Mouse (Mus musculus) cerebellum, adult 8-10 months (tissue): ENCODE data around the gene Rpl18.

Experiments used
- DNase-seq: peaks from one replicate; pipeline ENCODE4 v3.0.0; 2022

The Rpl18 gene

DNA sequence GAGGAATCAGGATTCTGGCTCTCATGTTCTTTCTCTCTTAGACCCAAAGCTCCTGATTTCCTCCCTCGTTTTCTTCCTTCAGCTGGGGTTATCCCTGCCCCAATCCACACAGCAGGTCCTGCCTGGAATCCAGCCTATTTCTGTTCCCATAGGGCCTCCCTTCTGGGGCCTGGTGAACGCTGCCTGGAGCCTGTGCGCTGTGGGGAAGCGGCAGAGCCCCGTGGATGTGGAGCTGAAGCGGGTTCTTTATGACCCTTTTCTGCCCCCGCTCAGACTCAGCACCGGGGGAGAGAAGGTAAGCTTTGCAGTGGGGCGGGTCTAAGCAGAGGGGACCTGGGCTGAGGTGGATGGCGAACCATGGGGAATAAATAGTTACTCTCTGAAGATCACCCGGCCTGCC, 14.2 kb upstream of the Rpl18 start:
- no peak for DNase-seq

GRCm38 (mm10) chr7:45701607-45702006, 13.7 kb upstream of the Rpl18 start:
- DNase-seq = peak; percentile 46

- peak; percentile 43 for DNase-seq
Observed at GRCm38 (mm10) chr7:45702316-45702715, 12.9 kb upstream of the Rpl18 start.

DNA sequence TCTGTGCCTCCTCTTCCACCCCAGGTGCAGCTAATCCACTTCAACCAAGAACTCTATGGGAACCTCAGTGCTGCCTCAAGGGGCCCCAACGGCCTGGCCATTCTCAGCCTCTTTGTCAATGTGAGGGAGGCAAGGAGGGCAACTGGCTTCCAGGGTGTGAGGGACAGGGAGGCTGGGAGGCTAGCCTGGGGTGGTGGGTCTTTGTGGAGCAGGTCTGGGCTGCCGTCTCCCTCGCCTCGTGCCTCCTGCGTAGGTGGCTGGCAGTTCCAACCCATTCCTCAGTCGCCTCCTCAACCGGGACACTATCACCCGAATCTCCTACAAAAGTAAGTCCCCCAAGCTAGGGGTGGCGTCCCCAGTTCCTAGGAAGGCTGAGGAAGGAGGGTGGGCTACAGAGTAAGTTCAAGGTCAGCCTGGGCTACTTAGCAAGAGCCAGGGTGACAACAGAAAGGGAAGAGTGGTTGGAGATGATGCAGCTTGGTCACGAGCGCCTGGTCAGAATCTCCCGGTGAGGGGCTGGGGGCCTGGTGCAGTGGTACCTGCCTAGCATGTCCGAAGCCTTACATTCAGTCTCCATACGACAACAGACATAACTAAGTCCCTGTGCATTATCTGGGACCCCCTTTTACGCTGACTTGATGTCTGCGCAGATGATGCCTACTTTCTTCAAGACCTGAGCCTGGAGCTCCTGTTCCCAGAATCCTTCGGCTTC, 12.3 kb upstream of the Rpl18 start:
- peak; percentile 44 for DNase-seq

- DNase-seq = no peak
Observed at GRCm38 (mm10) chr7:45703521-45704033, 11.7 kb upstream of the Rpl18 start.

DNA sequence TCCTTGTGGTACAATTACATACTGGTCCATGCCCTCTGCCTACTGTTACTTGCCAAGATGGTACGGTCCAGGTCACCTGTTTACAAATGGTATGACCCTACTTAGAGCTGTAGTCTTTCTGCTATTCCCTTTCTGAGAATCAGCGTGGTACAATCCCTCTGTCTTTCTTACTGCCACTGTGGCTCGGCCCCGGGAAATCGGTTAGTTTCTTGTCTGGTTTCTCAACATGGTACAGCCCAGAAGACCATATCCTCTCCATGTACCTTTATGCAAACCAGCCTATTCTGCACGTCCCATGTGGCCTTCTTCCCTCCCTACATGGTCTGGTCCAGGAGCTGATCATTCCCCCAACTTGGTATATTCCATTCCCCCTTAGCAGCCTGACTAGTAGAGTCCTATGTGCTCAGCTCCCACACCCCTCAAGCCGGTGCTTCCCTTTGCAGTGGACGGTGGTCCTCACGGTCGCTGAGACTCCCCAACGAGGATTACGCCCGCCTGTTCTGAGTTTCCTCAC, 11.2 kb upstream of the Rpl18 start:
- DNase-seq = peak; percentile 85

DNA sequence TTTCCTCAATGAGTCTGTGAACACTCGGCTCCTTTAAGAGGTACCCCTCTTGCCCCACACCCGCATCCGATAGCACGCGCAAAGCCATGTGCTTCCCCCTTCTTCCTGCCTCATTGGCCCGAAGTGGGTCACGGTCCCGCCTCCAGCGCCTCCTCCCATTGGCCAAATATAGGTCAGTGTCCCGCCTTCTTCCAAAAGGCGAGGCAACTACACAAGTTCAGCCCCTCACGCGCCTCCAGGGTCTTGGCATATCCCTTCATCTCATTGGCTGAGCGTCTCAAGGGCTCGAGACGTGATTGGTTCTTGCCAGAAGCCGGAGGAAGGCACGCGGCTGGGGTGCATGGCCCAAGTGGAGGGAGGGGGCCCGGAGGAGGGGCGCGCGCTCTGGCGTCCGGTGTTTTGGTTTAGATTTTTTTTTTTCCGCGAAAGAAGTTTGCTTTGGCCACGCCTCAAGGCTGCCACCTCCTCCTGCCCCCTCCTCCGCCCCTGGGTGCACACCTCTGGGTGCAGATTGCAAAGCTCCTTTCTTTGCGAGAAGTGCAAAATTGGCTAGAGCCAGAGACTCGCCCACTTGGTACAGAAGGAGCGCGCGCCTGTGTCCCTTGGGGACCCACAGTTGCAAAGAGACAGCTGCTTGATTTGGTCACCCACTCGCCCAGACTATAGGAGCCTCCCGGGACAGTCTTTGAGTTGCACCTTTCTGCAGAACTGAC, 10.4 kb upstream of the Rpl18 start, which contains the start of gene Dbp:
TSS of gene Dbp (plus strand) at position 359 of the 713 bp plus-strand sequence.
- peak; percentile 98 for DNase-seq

DNA sequence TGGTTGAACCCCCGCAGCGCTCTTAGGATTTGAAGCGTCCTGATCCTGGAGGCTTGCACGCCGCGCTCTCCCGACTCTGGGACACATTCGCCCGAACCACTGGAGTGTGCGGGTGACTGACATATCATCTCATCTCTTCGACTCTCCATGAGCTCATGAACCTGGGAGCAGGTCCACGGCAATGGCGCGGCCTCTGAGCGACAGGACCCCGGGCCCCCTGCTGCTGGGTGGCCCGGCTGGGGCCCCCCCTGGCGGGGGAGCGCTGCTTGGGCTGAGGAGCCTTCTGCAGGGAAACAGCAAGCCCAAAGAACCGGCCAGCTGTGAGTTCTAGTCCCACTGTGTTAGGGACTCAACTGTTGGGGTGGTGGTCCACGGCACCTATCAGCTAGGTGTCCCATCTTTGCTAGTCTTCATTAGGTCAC, 9.8 kb upstream of the Rpl18 start:
- no peak for DNase-seq

- peak; percentile 80 for DNase-seq
Observed at GRCm38 (mm10) chr7:45705873-45706281, 9.4 kb upstream of the Rpl18 start.

- DNase-seq = peak; percentile 85
Observed at GRCm38 (mm10) chr7:45706721-45707241, 8.5 kb upstream of the Rpl18 start.

DNA sequence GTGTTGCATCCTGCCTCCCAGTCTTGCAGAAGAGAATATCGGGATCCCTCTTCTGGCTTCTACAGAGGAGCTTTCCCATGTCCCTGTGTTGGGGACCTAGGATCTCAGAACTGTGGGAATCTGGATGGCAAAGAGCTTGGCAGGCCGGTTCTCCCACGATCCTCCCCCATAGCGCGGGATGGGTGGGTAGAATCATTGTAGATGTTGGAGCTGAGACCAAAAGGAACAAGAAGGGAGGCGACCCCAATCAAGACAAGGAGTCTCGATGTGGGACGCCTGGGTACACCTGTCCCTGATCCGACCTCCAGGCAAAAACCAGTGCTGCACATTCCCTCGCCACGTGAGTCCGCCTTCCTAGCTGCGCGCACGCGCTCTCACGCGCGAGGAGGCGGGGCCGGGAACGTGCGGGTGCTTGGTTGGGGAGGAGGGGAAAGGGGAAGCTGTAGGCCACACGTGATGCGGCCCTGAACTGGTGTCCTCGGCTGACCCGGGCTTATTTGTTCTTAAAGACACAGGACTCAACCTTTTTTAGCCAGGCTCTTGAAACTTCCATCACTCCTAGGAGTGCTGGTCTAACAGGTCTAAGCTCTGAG, 7.8 kb upstream of the Rpl18 start:
- DNase-seq = peak; percentile 95

GRCm38 (mm10) chr7:45708221-45708761, 7.0 kb upstream of the Rpl18 start:
- DNase-seq = peak; percentile 49

GRCm38 (mm10) chr7:45709036-45709435, 6.2 kb upstream of the Rpl18 start:
- peak; percentile 35 for DNase-seq

DNA sequence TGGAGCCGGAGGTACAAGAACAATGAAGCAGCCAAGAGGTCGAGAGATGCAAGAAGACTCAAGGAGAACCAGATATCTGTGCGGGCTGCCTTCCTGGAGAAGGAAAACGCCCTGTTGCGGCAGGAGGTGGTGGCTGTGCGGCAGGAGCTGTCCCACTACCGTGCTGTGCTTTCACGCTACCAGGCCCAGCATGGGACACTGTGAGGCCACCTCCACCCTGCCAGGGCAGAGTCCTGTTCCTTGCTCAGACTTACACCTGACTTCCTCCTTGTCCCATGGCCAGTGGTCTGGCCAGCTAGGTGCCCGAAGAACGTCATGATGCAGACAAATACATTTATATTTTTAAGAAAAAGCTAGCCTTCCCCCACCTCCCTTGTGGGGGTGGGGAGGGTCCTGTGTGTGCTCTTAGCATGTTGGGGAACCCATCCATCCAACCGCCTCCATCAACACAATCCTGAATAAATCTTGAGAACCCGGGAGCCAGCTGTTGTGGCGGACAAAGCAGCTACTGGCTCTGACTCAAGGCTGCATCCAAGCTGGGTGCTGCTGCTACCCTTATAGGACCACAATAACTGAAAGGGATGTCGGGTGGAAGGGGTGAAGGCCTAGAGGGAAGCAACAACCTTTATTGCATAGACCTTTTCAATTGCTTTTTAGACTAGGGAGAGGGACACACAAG, 5.4 kb upstream of the Rpl18 start:
- peak; percentile 39 for DNase-seq

- peak; percentile 36 for DNase-seq
Observed at GRCm38 (mm10) chr7:45710477-45711191, 4.6 kb upstream of the Rpl18 start.

GRCm38 (mm10) chr7:45711316-45712021, 3.8 kb upstream of the Rpl18 start:
- DNase-seq = peak; percentile 46

DNA sequence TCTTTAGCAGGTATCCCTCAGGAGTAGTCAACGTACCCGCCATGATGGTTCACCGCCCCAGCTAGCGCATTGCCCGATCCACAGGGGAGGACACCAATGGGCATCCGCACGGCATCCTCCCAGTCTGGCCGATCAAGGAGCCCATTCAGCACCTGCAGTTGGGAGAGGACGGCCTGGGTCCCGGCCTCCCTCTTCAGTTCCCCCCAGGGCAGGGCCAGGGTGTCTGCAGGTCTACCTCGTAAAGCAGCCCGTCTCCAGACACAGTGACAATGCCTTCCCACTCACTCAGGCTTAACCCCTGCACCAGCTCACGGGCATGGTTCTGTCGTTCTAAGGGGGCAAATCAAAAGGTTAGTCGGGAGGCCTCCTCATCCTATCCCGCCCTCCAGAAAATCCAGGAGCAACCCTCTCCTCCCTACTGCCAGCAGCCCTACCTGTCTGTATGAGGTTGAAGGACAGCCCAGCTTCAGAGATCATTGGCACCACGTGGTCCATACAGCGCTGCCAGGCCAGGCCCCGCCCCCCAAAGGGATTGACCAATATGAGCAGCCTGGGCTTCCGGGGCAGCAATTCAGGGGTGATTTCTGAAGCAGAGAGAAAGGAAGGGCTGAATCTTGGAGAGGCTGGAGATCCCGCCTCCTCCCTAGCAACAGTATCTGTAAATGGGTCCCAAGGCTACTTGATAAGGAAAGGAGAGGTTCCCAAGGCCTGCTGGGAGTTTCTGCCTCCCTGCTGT, 3.1 kb upstream of the Rpl18 start:
- DNase-seq = peak; percentile 51

- DNase-seq = peak; percentile 49
Observed at GRCm38 (mm10) chr7:45713396-45713795, 1.9 kb upstream of the Rpl18 start.

DNA sequence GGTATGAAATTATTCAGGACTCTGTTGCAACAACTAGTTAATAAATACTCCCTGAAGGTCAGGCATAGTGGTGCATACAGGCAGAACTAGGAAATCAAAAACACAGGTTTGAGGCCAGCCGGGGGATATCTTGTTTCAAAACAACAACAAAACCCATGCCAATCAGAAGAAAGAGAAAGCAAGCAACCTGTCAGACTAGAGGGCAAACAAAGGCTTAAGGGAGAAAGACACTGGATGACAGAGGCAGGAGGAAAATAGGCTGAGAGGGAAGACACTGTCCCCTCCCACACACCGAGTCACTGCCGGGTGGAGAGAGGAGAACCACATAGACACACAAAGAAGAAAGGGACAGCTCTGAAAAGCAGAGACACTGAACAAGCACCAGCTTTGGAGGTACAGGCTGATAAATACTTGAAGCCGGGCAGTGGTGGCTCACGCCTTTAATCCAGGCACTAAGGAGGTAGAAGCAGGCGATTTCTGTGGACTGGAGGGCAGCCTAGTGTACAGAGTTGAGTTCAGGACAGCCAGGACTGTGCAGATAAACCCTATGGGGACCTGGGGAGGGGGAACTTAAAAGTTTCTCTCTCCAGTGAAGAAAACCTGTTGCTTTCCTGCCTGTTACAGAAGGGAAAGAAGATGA, 1.3 kb upstream of the Rpl18 start:
- no peak for DNase-seq

DNA sequence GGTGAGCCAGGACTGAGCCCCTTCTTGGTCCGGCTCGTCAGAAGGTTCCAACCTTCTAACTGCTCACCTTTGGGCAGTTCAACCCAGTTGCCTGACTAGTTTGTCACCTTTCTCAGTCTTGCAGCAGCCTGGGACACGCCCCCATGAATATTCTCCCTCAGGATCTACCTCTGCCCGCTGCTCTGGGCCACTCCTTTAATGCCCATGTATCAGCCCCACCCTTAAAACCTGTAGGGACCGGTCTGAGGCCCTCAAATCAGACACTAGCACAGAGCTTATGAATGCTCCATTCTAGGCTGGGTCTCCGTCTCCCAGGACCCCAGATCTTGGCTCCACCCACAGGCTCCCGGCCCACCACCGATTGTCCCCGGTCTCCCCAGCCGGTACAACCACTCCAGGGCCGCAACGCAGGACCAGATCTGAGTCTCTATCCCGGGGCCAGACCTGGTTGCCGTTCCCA, 597 bp upstream of the Rpl18 start:
- DNase-seq = no peak
